Mouse (Mus musculus) megakaryocyte progenitor cell, adult 5-6 weeks (primary cell): Measurements from ENCODE around the gene Cdh10. TPM values are rescaled to one million over a fixed set of nuclear protein-coding genes. Genes with fewer than 3 reads are reported as not detected.

Source experiments
- ATAC-seq: replicated peaks from 2 replicates; pipeline ENCODE4 v1.8.0; 2016; ENCODE audit warnings: mild to moderate bottlenecking, moderate TSS enrichment, inconsistent platforms; ENCODE audit not compliant: poor library complexity
- total RNA-seq, 2 experiments: library from RNA; stranded (forward) in 1 of 2; stranded (reverse) in 1 of 2; fragments of 157-497, 149-512 nt in 1 of 2; fragments of 200-1000 nt in 1 of 2; gene quantifications; 2 replicates each; pipeline versions ENCODE4 v1.2.3 to v1.2.4; 2015 to 2017

Gene Cdh10
- total RNA-seq (2015) (not detected in 2 replicates), total RNA-seq (2017) (not detected in 2 replicates)

- no peak for ATAC-seq
Observed at GRCm38 (mm10) chr15:18818185-18818973, at the start of gene Cdh10. Gene Cdh10, plus strand, starts transcription at chr15:18818947.

GRCm38 (mm10) chr15:18809148-18809827 is 9.5 kb upstream of the Cdh10 start:
- ATAC-seq: no peak

GRCm38 (mm10) chr15:18817707-18818106 is 1.0 kb upstream of the Cdh10 start:
- no peak for ATAC-seq

- ATAC-seq: no peak
Observed at GRCm38 (mm10) chr15:18820226-18820625, 1.5 kb downstream of the Cdh10 start.

- peak; percentile 94 for ATAC-seq
Observed at GRCm38 (mm10) chr15:18821114-18821756, 2.5 kb downstream of the Cdh10 start.

- peak; percentile 82 for ATAC-seq
Observed at GRCm38 (mm10) chr15:18823420-18823819, 4.7 kb downstream of the Cdh10 start.

GRCm38 (mm10) chr15:18832263-18832662 is 13.5 kb downstream of the Cdh10 start:
- peak; percentile 93 for ATAC-seq

- ATAC-seq: no peak
Observed at GRCm38 (mm10) chr15:18841769-18842168, 23.0 kb downstream of the Cdh10 start.

GRCm38 (mm10) chr15:18844807-18845206 is 26.1 kb downstream of the Cdh10 start:
- no peak for ATAC-seq

GRCm38 (mm10) chr15:18850497-18850896 is 31.8 kb downstream of the Cdh10 start:
- ATAC-seq: no peak

- no peak for ATAC-seq
Observed at GRCm38 (mm10) chr15:18858135-18858534, 39.4 kb downstream of the Cdh10 start.

- no peak for ATAC-seq
Observed at GRCm38 (mm10) chr15:18869871-18870270, 51.1 kb downstream of the Cdh10 start.

GRCm38 (mm10) chr15:18881467-18881866 is 62.7 kb downstream of the Cdh10 start:
- ATAC-seq: no peak

- no peak for ATAC-seq
Observed at GRCm38 (mm10) chr15:18886673-18887072, 67.9 kb downstream of the Cdh10 start.

GRCm38 (mm10) chr15:18888912-18889311 is 70.2 kb downstream of the Cdh10 start:
- ATAC-seq: no peak

GRCm38 (mm10) chr15:18890358-18890757 is 71.6 kb downstream of the Cdh10 start:
- ATAC-seq: no peak

- no peak for ATAC-seq
Observed at GRCm38 (mm10) chr15:18900776-18901175, 82.0 kb downstream of the Cdh10 start.

GRCm38 (mm10) chr15:18904131-18904530 is 85.4 kb downstream of the Cdh10 start:
- no peak for ATAC-seq

- no peak for ATAC-seq
Observed at GRCm38 (mm10) chr15:18910612-18911011, 91.9 kb downstream of the Cdh10 start.

GRCm38 (mm10) chr15:18925392-18926117 is 106.8 kb downstream of the Cdh10 start:
- no peak for ATAC-seq

GRCm38 (mm10) chr15:18926964-18927363 is 108.2 kb downstream of the Cdh10 start:
- ATAC-seq: no peak
